Mouse (Mus musculus): ENCODE data around the gene Eps8l2. TPM values are rescaled to one million over a fixed set of nuclear protein-coding genes. Genes with fewer than 3 reads are reported as not detected.

The Eps8l2 gene
- polyA plus RNA-seq (2012; rRNA removed): 279 and 528 TPM in 2 replicates

GRCm38 (mm10) chr7:141338576-141339131 is at the start of gene Eps8l2:
Eps8l2 (plus strand) TSS chr7:141338880.
- peaks cover 25% of the 10 kb centered on the region for H3K36me3 ChIP-seq (ENCODE audit: control insufficient read depth, insufficient read depth, low read length)
- H3K4me3 ChIP-seq (ENCODE audit: low read depth, low read length): peak within 1 kb of the TSS; percentile 84
- TF ChIP-seq POLR2A (IDR thresholded peaks at IDR 0.05; ENCODE audit: low read depth, low read length): peak; percentile 94
- TF ChIP-seq CTCF (IDR thresholded peaks at IDR 0.05; ENCODE audit: extremely low read depth, insufficient read length, insufficient replicate concordance, low read depth, low read length): no peak
- peaks cover 36% of the 10 kb centered on the region for H3K4me1 ChIP-seq (ENCODE audit: control insufficient read depth, insufficient read depth, insufficient read length, low read length)
- WGBS: 3% methylated on average over 23 of the region's 23 CpGs
- no peaks in the 10 kb centered on the region for H3K27me3 ChIP-seq (ENCODE audit: control insufficient read depth, insufficient read depth, low read length)
- peak within 1 kb of the TSS; percentile 98 for H3K27ac ChIP-seq (ENCODE audit: insufficient read depth, low read depth, low read length)

- no peak for TF ChIP-seq POLR2A (IDR thresholded peaks at IDR 0.05; ENCODE audit: low read depth, low read length)
- no peak for TF ChIP-seq CTCF (IDR thresholded peaks at IDR 0.05; ENCODE audit: extremely low read depth, insufficient read length, insufficient replicate concordance, low read depth, low read length)
- H3K36me3 ChIP-seq (ENCODE audit: control insufficient read depth, insufficient read depth, low read length): no peaks in the 10 kb centered on the region
- peaks cover 13% of the 10 kb centered on the region for H3K4me1 ChIP-seq (ENCODE audit: control insufficient read depth, insufficient read depth, insufficient read length, low read length)
- peak within 1 kb of the TSS; percentile 41 for H3K4me3 ChIP-seq (ENCODE audit: low read depth, low read length)
- H3K27me3 ChIP-seq (ENCODE audit: control insufficient read depth, insufficient read depth, low read length): peaks cover 30% of the 10 kb centered on the region
- 9% methylated on average over 46 of the region's 46 CpGs for WGBS
- H3K27ac ChIP-seq (ENCODE audit: insufficient read depth, low read depth, low read length): no peak within 1 kb of the TSS
Observed at GRCm38 (mm10) chr7:141291921-141292582, 46.6 kb upstream of the Eps8l2 start, which contains the start of gene Drd4. Drd4 (plus strand) TSS chr7:141292006.

- TF ChIP-seq CTCF (IDR thresholded peaks at IDR 0.05; ENCODE audit: extremely low read depth, insufficient read length, insufficient replicate concordance, low read depth, low read length) (no peak), POLR2A (IDR thresholded peaks at IDR 0.05; ENCODE audit: low read depth, low read length) (no peak)
- Histone ChIP-seq H3K27me3 (ENCODE audit: control insufficient read depth, insufficient read depth, low read length) (peaks cover 30% of the 10 kb centered on the region), H3K4me3 (ENCODE audit: low read depth, low read length) (no peak overlapping the region), H3K4me1 (ENCODE audit: control insufficient read depth, insufficient read depth, insufficient read length, low read length) (peaks cover 13% of the 10 kb centered on the region), H3K27ac (ENCODE audit: insufficient read depth, low read depth, low read length) (no peak overlapping the region), H3K36me3 (ENCODE audit: control insufficient read depth, insufficient read depth, low read length) (no peaks in the 10 kb centered on the region)
- WGBS: 76% methylated on average over 15 of the region's 15 CpGs
Observed at GRCm38 (mm10) chr7:141292583-141293388, 45.9 kb upstream of the Eps8l2 start.

- WGBS: 1% methylated on average over 53 of the region's 53 CpGs
- TF ChIP-seq CTCF (IDR thresholded peaks at IDR 0.05; ENCODE audit: extremely low read depth, insufficient read length, insufficient replicate concordance, low read depth, low read length) (no peak), POLR2A (IDR thresholded peaks at IDR 0.05; ENCODE audit: low read depth, low read length) (no peak)
- H3K27me3 ChIP-seq (ENCODE audit: control insufficient read depth, insufficient read depth, low read length): peaks cover 30% of the 10 kb centered on the region
- no peak overlapping the region for H3K27ac ChIP-seq (ENCODE audit: insufficient read depth, low read depth, low read length)
- no peaks in the 10 kb centered on the region for H3K36me3 ChIP-seq (ENCODE audit: control insufficient read depth, insufficient read depth, low read length)
- H3K4me1 ChIP-seq (ENCODE audit: control insufficient read depth, insufficient read depth, insufficient read length, low read length): peaks cover 13% of the 10 kb centered on the region
- H3K4me3 ChIP-seq (ENCODE audit: low read depth, low read length): peak overlapping the region; percentile 39
Observed at GRCm38 (mm10) chr7:141293852-141294471, 44.7 kb upstream of the Eps8l2 start.

DNA sequence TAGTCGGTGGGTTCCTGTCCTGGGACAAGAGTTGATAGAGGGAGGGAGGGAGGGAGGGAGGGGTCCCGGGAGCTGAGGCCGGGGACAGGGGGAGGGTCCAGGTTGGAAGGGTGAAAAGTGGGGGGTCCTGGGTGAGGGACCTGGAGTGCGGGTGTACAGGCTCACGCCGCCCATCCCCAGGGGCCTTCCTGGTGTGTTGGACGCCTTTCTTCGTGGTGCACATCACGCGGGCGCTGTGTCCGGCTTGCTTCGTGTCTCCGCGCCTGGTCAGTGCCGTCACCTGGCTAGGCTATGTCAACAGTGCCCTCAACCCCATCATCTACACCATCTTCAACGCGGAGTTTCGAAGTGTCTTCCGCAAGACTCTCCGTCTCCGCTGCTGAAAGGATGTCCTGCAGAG is 44.2 kb upstream of the Eps8l2 start:
- H3K27ac ChIP-seq (ENCODE audit: insufficient read depth, low read depth, low read length): no peak overlapping the region
- H3K36me3 ChIP-seq (ENCODE audit: control insufficient read depth, insufficient read depth, low read length): no peaks in the 10 kb centered on the region
- peaks cover 30% of the 10 kb centered on the region for H3K27me3 ChIP-seq (ENCODE audit: control insufficient read depth, insufficient read depth, low read length)
- peaks cover 13% of the 10 kb centered on the region for H3K4me1 ChIP-seq (ENCODE audit: control insufficient read depth, insufficient read depth, insufficient read length, low read length)
- H3K4me3 ChIP-seq (ENCODE audit: low read depth, low read length): peak overlapping the region; percentile 39
- WGBS: 13% methylated on average over 22 of the region's 22 CpGs
- TF ChIP-seq CTCF (IDR thresholded peaks at IDR 0.05; ENCODE audit: extremely low read depth, insufficient read length, insufficient replicate concordance, low read depth, low read length) (no peak), POLR2A (IDR thresholded peaks at IDR 0.05; ENCODE audit: low read depth, low read length) (no peak)

DNA sequence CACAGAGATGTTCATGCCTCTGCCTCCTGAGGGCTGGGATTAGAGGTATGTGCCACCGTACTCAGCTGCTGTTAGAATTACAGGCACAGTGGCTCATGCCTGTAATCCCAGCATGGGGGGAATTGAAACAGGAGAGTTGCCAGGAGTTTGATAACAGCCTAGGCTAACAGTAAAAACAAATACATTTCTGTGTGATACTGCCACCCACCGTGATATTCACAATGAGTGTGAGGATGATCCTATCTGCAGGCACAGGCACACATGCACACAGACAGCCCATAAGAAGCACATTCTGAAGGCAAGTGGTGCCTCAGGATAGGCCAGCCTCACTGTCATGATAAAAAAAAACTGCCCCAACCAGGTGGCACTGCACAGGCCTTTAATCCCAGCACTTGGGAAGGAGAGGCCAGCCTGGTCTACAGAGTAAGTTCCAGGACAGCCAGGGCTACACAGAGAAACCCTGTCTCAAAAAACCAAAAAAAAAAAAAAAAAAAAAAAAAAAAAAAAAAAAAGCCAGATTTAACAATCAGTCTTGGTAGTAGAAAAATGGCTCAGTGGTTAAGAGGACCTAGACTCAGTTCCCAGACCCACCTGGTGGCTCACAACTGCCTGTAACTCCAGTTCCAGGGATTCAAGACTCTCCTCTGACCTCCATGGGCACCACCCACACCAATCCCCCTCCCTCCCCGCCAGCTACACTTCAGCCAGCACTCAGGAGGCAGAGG is 40.6 kb upstream of the Eps8l2 start:
- TF ChIP-seq CTCF (IDR thresholded peaks at IDR 0.05; ENCODE audit: extremely low read depth, insufficient read length, insufficient replicate concordance, low read depth, low read length) (no peak), POLR2A (IDR thresholded peaks at IDR 0.05; ENCODE audit: low read depth, low read length) (no peak)
- Histone ChIP-seq H3K4me1 (ENCODE audit: control insufficient read depth, insufficient read depth, insufficient read length, low read length) (peaks cover 9% of the 10 kb centered on the region), H3K36me3 (ENCODE audit: control insufficient read depth, insufficient read depth, low read length) (peaks cover 15% of the 10 kb centered on the region; the same call in 1 of the 2 replicates), H3K27me3 (ENCODE audit: control insufficient read depth, insufficient read depth, low read length) (peaks cover 14% of the 10 kb centered on the region), H3K4me3 (ENCODE audit: low read depth, low read length) (no peak overlapping the region), H3K27ac (ENCODE audit: insufficient read depth, low read depth, low read length) (no peak overlapping the region)
- WGBS: 79% methylated on average over 3 of the region's 3 CpGs

All from small intestine, adult 2 months (tissue).